Mouse (Mus musculus) heart, embryonic 16.5 days (tissue): ENCODE data around the gene Tap1. TPM values are rescaled to one million over a fixed set of nuclear protein-coding genes. Genes with fewer than 3 reads are reported as not detected.

Source experiments
- ATAC-seq: fragments of 200-750 bp; cut with Nextera tagmentation; replicated peaks from 2 replicates; pipeline ENCODE4 v1.8.0; 2017; ENCODE audit warnings: moderate number of reproducible peaks; ENCODE audit not compliant: insufficient read depth, low FRiP score; ENCODE audit errors: extremely low read depth
- H3K27ac ChIP-seq: fragments of 300-500 bp; sonication (generic); 2 replicates; pipeline ENCODE4 v1.5.1; 2014; ENCODE audit warnings: mild to moderate bottlenecking, low read length, control low read depth, moderate library complexity
- H3K27me3 ChIP-seq: fragments of 300-500 bp; sonication (generic); 2 replicates; pipeline ENCODE4 v1.6.1; 2014; ENCODE audit warnings: low read length, mixed read lengths; ENCODE audit not compliant: control insufficient read depth, insufficient read depth
- H3K36me3 ChIP-seq: fragments of 300-500 bp; sonication (generic); 2 replicates; pipeline ENCODE4 v1.6.1; 2014; ENCODE audit not compliant: control insufficient read depth, insufficient read depth
- H3K4me1 ChIP-seq: fragments of 300-500 bp; sonication (generic); 2 replicates; pipeline ENCODE4 v1.6.1; 2014; ENCODE audit warnings: low read length, mixed read lengths; ENCODE audit not compliant: control insufficient read depth, insufficient read depth
- H3K4me2 ChIP-seq: fragments of 300-500 bp; sonication (generic); 2 replicates; pipeline ENCODE4 v1.6.1; 2014; ENCODE audit warnings: low read depth, mild to moderate bottlenecking, control low read depth, low read length
- H3K4me3 ChIP-seq: fragments of 300-500 bp; sonication (generic); 2 replicates; pipeline ENCODE4 v1.5.1; 2014; ENCODE audit warnings: mild to moderate bottlenecking, control low read depth, low read length
- H3K9ac ChIP-seq: fragments of 300-500 bp; sonication (generic); 2 replicates; pipeline ENCODE4 v1.6.1; 2014; ENCODE audit warnings: low read length, control low read depth
- H3K9me3 ChIP-seq: fragments of 300-500 bp; sonication (generic); replicated peaks from 2 replicates; pipeline ENCODE4 v1.6.1; 2016; ENCODE audit warnings: low read length; ENCODE audit not compliant: control insufficient read depth
- WGBS: fragments of 180-500 bp; shearing (Covaris S2); extraction: QIAGEN DNeasy Blood & Tissue Kit; methylation state at CpG from one replicate; pipeline ENCODE4 v1.1.7; 2014; 5-methylcytosine and 5-hydroxymethylcytosine counted together
- polyA plus RNA-seq: library from polyadenylated mRNA; unstranded; fragments of >200 nt; fragmentation: Nextera tagmentation; extraction: Ambion mirVana; gene quantifications from 2 replicates; pipeline ENCODE4 v1.2.1, GENCODE M21; 2015

The Tap1 gene
- polyA plus RNA-seq, 1 experiment from 2014 or later, result 11.1 TPM

- Histone ChIP-seq H3K9ac (peak overlapping the region; percentile 31; the same call in 1 of the 2 replicates), H3K4me2 (peak overlapping the region; percentile 89), H3K27ac (no peak overlapping the region), H3K4me1 (peaks cover 14% of the 10 kb centered on the region; the same call in 1 of the 2 replicates), H3K27me3 (peaks cover 41% of the 10 kb centered on the region), H3K4me3 (peak overlapping the region; percentile 69), H3K36me3 (no peaks in the 10 kb centered on the region), H3K9me3 (no peaks in the 10 kb centered on the region)
- ATAC-seq, result no peak
- 59% methylated on average over 12 of the region's 12 CpGs for WGBS
Measured at GRCm38 (mm10) chr17:34199050-34199619, 11.8 kb downstream of the Tap1 start.

- H3K9ac ChIP-seq, result no peak overlapping the region
- no peak overlapping the region for H3K4me3 ChIP-seq
- H3K4me1 ChIP-seq, result peaks cover 16% of the 10 kb centered on the region; the same call in 1 of the 2 replicates
- no peaks in the 10 kb centered on the region for H3K36me3 ChIP-seq
- peaks cover 35% of the 10 kb centered on the region for H3K27me3 ChIP-seq
- H3K9me3 ChIP-seq, result no peaks in the 10 kb centered on the region
- WGBS, result 88% methylated on average over 10 of the region's 10 CpGs
- H3K27ac ChIP-seq, result no peak overlapping the region
- H3K4me2 ChIP-seq, result no peak overlapping the region
- no peak for ATAC-seq
Measured at GRCm38 (mm10) chr17:34200047-34200446, 12.7 kb downstream of the Tap1 start.

- H3K27ac ChIP-seq, result peak overlapping the region; percentile 22; the same call in 1 of the 2 replicates
- no peaks in the 10 kb centered on the region for H3K36me3 ChIP-seq
- H3K9ac ChIP-seq, result no peak overlapping the region
- 81% methylated on average over 16 of the region's 16 CpGs for WGBS
- no peak for ATAC-seq
- no peak overlapping the region for H3K4me3 ChIP-seq
- H3K9me3 ChIP-seq, result no peaks in the 10 kb centered on the region
- 0 out of 2 replicates have a peak overlapping the region, but pooled peaks have one; percentile 5 for H3K4me2 ChIP-seq
- peaks cover 35% of the 10 kb centered on the region for H3K27me3 ChIP-seq
- H3K4me1 ChIP-seq, result peaks cover 21% of the 10 kb centered on the region; the same call in 1 of the 2 replicates
Measured at GRCm38 (mm10) chr17:34200772-34201505, 13.6 kb downstream of the Tap1 start.

- Histone ChIP-seq H3K9ac (no peak overlapping the region), H3K36me3 (no peaks in the 10 kb centered on the region), H3K9me3 (no peaks in the 10 kb centered on the region), H3K4me1 (peaks cover 21% of the 10 kb centered on the region; the same call in 1 of the 2 replicates), H3K27ac (peak overlapping the region; percentile 22; the same call in 1 of the 2 replicates), H3K27me3 (peaks cover 34% of the 10 kb centered on the region), H3K4me3 (no peak overlapping the region), H3K4me2 (no peak overlapping the region)
- 65% methylated on average over 7 of the region's 7 CpGs for WGBS
- no peak for ATAC-seq
Measured at GRCm38 (mm10) chr17:34201506-34202055, 14.2 kb downstream of the Tap1 start.

GRCm38 (mm10) chr17:34202760-34203442, 15.5 kb downstream of the Tap1 start:
- Histone ChIP-seq H3K4me1 (peaks cover 13% of the 10 kb centered on the region; the same call in 1 of the 2 replicates), H3K27me3 (peaks cover 21% of the 10 kb centered on the region), H3K9me3 (no peaks in the 10 kb centered on the region), H3K27ac (no peak overlapping the region), H3K4me2 (no peak overlapping the region), H3K36me3 (no peaks in the 10 kb centered on the region), H3K9ac (no peak overlapping the region), H3K4me3 (no peak overlapping the region)
- 82% methylated on average over 4 of the region's 4 CpGs for WGBS
- ATAC-seq, result no peak

- no peaks in the 10 kb centered on the region for H3K36me3 ChIP-seq
- no peaks in the 10 kb centered on the region for H3K9me3 ChIP-seq
- H3K27me3 ChIP-seq, result peaks cover 16% of the 10 kb centered on the region
- peak within 1 kb of the TSS; percentile 97 for H3K4me2 ChIP-seq
- no peak for ATAC-seq
- 73% methylated on average over 5 of the region's 5 CpGs for WGBS
- peak within 1 kb of the TSS; percentile 92 for H3K4me3 ChIP-seq
- H3K4me1 ChIP-seq, result peaks cover 11% of the 10 kb centered on the region; the same call in 1 of the 2 replicates
- H3K27ac ChIP-seq, result no peak within 1 kb of the TSS
- peak within 1 kb of the TSS; percentile 87 for H3K9ac ChIP-seq
Measured at GRCm38 (mm10) chr17:34203444-34203843, 16.1 kb downstream of the Tap1 start, which contains the start of gene Tap2. Gene Tap2 (plus strand): TSS chr17:34203527.

DNA sequence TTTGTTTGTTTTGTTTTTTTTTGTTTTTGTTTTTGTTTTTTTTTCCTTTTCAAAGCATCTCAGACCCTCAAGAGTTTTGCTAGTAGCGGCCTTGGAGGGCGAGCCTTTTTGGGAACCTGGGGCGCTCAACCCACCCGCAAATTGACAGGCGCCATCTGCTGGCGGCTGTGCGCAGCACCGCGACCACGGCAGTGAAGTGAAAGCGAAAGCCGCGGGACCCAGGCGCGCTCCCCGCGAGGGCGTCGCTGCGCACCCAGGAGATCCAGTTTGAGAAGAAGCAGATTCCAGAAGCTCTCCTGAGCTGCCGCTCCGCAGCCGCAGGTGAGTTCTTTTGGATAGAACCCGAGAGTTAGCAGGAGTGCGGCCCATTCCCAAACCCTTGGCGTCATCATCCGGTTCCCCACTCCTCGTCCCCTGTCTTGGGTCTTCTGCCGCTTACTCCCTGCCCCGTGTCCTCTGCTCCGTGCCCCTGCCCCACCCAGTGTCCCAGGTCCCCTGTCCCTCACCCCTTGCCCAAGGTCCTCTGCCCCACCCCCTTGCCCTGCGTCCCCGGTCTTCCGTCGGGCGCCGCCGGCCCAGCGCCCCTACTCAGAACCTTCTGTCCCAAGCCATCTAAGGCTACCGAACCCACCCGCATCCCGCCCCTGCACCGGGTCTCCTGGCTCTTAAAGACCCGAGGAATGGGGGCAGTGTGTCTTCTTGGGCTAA, 17.1 kb downstream of the Tap1 start:
- peaks cover 6% of the 10 kb centered on the region for H3K27me3 ChIP-seq

More for the DNA sequence above, 17.1 kb downstream of the Tap1 start:
- H3K4me2 ChIP-seq, result peak overlapping the region; percentile 97
- H3K36me3 ChIP-seq, result 0 out of 2 replicates have a peak, but pooled peaks cover under 1% of the 10 kb centered on the region
- peaks cover under 1% of the 10 kb centered on the region; the same call in 1 of the 2 replicates for H3K9me3 ChIP-seq
- peak; percentile 71 for ATAC-seq
- peak overlapping the region; percentile 92 for H3K4me3 ChIP-seq
- H3K9ac ChIP-seq, result peak overlapping the region; percentile 87
- no peak overlapping the region; the same call in 1 of the 2 replicates for H3K27ac ChIP-seq
- peaks cover 11% of the 10 kb centered on the region; the same call in 1 of the 2 replicates for H3K4me1 ChIP-seq
- under 1% methylated on average over 44 of the region's 44 CpGs for WGBS
